Mouse (Mus musculus) lung, adult 2 months (tissue): ENCODE measurements around the gene Tmem9.

Experiments
- CTCF ChIP-seq: fragments of 200-500 bp; IDR thresholded peaks from 2 replicates; pipeline ENCODE4 v1.5.1; 2011; ENCODE audit warnings: mild to moderate bottlenecking, low read length, control low read depth; ENCODE audit not compliant: insufficient read depth
- POLR2A ChIP-seq: fragments of 200-500 bp; IDR thresholded peaks from 2 replicates; pipeline ENCODE4 v1.6.1; 2011; ENCODE audit warnings: low read depth, mild to moderate bottlenecking, control low read depth, low read length, borderline replicate concordance; ENCODE audit errors: extremely low read depth

- no peak for TF ChIP-seq CTCF
- TF ChIP-seq POLR2A = no peak
Observed at GRCm38 (mm10) chr1:135964561-135964960, 43.4 kb upstream of the Tmem9 start.
